Mouse (Mus musculus) spleen, postnatal 4 days (tissue): Measurements from ENCODE around the gene Fam214a.

ENCODE experiments used
- DNase-seq, 2 experiments: peaks; one replicate each; pipeline ENCODE4 v3.0.0; 2022; ENCODE audit warnings: low spot score in 2 of 2

Fam214a gene

GRCm38 (mm10) chr9:74952756-74953247, at the start of gene Fam214a:
Gene Fam214a, plus strand, starts transcription at chr9:74952884.
- DNase-seq, result peak; percentile 80 to 89

DNA sequence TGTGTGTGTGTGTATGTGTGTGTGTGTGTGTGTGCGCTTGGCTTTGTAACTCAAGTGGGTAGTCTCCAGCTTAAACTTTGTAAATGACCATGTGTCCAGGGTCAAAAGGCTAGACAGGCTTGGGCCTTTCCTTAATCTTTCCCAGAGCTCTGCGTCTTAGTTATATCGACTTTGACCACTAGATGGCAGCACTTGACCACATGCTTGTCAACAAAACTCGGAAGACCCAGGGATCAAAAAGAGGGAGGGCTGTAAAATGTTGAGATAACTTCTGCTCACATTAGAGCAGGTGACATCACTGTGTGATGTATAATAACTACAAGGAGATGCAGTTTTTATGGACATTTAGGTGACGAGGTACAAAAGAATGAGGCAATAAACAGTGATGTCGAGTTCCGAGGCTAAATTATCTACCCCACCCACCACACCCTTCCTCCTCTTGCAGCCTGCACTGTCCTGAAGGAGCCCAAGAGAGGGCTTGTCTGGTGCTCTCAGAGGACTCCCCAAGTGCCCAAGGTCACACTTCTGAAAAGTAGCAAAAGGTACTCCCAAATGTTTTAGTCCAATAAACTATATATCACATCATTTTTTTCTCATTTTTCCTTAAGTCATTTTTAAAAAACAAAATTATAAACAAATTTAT, 47.7 kb upstream of the Fam214a start:
- DNase-seq, result peak; percentile 45 to 81

DNA sequence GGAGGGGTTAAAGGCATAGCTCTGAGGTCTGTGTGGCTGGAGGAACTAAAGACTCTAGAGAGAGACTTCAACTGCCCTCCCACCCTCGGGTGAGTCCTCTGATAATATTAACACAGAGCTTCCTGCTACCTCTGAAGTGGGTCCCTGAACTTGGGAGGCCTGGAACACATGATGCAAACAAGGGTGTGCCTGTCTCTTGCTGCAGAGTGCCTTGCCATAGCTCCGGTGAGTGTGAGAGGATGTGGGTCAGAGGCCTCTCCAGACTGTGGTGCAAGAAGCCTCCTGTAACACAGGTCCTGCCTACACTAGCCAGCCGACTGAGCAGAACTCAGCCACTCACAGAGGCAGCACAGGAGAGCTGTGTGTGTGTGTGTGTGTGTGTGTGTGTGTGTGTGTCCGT, 45.7 kb upstream of the Fam214a start:
- DNase-seq, result peak; percentile 23 to 65

GRCm38 (mm10) chr9:74909245-74909644, 43.4 kb upstream of the Fam214a start:
- no peak for DNase-seq

DNA sequence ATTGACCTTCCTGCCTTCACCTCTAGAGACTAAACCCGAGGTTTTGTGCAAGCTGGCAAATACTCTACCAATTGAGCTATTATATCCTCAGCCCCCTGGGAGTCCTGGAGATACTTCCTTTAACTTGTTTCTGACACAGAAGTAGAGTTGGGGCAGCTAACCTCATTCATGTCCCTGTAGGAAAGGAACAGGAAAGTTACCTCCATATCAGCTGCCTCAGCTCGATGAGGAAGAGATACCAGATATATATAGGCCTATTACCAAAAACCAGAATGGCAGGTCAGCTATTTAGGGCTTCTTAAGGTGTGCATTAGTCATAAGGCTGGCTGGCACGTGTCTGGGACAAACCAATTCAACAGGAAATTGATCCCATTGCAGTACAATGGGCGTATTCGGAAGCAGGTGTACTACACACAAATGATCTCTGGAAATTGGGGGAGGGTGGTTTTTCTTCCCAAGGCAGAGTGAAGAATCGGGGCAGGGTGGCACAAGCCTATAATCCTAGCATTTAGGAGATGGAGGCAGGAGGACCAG, 42.4 kb upstream of the Fam214a start:
- no peak for DNase-seq

- no peak for DNase-seq
Observed at GRCm38 (mm10) chr9:74911430-74911829, 41.3 kb upstream of the Fam214a start.

- DNase-seq, result no peak
Observed at GRCm38 (mm10) chr9:74911919-74912318, 40.8 kb upstream of the Fam214a start.

- DNase-seq, result no peak
Observed at GRCm38 (mm10) chr9:74912619-74913376, 39.9 kb upstream of the Fam214a start.

DNA sequence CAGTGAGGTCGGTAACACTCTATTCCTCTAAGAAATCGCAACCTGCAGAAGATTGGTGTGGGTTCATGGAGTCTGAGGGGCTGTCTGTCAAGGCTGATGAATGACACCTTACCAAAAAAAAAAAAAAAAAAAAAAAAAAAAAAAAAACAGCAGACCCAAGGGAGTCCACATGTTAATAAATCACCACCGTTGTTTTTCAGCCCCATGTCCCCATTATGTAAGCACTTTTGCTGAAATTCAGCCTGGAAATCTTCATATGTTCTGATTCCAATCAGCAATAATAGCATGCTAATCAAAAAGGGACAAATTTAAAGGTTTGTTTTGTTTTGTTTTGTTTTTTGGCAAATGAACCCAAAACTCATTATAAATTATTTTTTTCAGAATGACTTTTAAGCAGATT, 37.1 kb upstream of the Fam214a start:
- no peak for DNase-seq

GRCm38 (mm10) chr9:74920450-74920849, 32.2 kb upstream of the Fam214a start:
- no peak for DNase-seq

DNA sequence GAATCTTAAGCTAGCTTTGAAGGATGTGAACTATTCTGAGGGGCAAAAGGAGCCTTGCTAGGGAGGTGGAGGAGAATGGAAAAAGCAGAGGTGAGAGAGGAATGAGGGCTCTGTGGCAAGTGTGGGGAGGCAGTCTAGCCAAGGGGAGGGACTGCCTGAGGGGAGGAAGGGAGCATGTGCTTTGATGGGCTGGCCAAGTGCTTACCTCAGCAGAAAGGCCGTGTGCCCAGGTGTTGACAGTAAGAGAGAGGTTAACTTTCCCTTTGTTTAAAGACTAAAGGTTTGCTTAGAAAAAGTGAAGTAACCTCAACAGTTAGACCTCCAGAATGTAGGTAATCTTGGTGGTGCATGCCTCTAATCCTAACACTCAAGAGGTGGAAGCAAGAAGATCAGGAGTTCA, 31.3 kb upstream of the Fam214a start:
- DNase-seq, result no peak

- DNase-seq, result no peak
Observed at GRCm38 (mm10) chr9:74922884-74923283, 29.8 kb upstream of the Fam214a start.

DNA sequence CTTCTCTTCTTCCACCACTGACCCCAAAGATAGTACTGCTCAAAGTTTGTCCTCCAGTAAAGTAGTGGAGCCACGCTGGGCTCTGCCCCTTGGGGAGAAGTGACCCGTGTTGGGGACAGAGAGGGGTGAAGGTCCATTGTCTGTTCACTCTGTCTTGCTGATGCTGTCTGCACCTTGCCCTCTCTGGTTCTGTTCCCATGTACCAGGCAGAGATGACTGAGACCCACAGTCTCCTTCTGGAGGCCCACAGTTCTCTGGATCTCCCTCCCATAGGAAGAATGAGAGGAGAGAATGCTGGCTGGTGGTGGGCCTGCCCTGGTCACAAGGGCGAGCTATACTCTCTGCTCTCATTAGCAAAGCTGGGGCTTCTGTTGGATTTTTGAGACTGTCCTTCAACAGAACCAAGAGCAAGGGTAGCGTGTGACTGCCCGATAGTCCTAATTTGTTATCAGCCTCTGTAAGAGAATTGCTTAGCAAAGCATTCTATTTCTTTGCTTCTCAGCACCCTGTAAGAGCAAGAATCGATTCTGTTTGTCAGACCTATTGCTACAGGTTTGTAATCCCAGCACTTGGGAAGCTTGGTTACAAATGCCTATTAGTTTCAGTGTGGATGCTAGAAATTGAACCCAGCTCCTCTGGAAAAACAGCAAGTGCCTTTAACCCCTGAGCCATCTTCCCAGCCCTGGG, 29.2 kb upstream of the Fam214a start:
- no peak for DNase-seq

DNA sequence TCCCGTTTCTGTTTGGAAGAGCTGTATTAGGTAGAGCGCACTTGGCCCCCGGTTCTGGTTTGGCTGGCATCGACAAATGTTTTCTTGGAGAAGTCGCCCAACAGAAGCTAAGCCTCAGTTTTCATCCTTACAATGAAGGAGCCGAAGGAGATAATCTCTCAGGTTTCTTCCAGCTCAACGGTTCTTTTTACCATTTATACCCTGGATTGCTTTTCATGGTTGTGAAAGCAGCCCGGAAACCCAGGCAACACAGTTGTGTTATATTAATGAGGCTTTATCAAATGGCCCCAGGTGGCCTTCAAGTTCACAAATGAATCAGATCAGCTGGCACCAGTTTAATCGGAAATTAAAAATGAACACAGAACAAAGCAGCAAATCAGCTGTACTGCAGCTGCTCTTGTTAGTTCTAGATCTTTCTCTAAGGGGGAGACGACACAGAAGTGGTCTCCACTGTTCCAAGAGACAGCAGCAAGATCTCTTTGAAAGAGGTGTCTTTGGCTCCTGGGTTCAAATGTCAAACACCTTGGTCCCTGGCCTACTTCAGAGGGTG, 27.4 kb upstream of the Fam214a start:
- DNase-seq, result no peak

- DNase-seq, result no peak
Observed at GRCm38 (mm10) chr9:74929981-74930423, 22.7 kb upstream of the Fam214a start.

GRCm38 (mm10) chr9:74930653-74931052, 22.0 kb upstream of the Fam214a start:
- DNase-seq, result no peak

DNA sequence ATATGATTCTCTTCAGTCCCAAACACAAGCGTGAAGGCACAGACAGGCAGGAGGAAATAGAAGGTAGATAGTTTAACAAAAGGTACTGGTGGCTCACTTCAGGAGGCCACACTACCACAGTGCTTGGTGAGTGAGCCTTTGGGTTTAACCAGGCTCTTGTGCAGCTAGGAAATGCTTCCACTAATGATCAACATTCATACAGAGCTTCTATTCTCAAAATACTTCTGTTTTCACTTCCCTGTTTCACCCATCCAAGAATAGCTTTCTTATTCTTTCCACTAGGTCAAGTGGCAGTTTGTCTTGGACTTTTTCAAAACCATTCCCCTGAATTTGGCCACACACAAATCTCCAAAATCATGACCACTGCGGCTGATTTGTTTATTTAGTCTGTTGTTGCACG, 17.4 kb upstream of the Fam214a start:
- DNase-seq, result no peak

- DNase-seq, result no peak
Observed at GRCm38 (mm10) chr9:74937761-74938160, 14.9 kb upstream of the Fam214a start.

DNA sequence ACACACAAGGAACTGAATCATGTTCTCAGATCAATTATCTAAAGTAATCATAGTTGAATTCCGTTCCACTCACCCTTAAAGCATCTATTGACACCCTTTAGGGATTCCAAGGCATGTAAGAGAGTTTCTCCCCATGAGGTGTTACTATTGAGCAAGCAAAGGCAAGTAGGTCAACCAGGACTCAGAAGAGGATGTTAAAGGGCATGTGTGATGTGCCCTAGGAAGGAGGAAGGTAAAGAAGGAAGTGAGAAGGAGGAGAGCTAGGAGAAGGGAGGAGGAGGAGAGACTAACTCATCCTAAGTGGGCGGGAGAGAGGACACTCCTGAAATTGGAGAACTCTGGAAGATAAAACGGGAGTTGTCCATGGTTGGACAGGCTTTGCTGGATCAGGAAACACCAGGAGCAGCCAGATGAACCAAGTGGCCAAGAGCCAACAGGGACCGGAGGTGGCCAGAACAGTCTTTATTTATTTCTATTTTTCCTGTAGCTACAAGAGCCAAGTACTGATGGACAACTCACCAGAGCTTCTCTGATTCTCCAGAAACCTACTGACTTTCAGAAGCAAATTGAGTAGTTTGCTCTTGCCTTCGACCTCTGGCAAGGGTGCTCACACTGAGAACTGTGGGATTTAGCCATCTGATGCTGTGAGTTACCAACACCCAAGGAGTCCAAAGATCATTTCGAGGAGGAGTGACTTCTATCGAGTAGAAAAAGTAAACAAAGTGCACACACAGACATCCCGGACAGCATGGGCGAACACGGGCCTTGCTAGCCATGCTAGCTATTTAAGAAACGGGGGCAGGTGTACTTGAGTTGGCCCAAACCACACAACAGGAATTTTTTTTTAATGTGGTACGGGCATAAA, 13.8 kb upstream of the Fam214a start:
- DNase-seq, result no peak

- DNase-seq, result no peak
Observed at GRCm38 (mm10) chr9:74946713-74947402, 5.8 kb upstream of the Fam214a start.
